Mouse (Mus musculus): ENCODE data around the gene Dusp3. TPM values are rescaled to one million over a fixed set of nuclear protein-coding genes. Genes with fewer than 3 reads are reported as not detected.

Dusp3 gene
- total RNA-seq, 1 experiment: 14.8 TPM

- Histone ChIP-seq H3K4me3 (ENCODE audit: insufficient read depth in 1 of 2, low read depth in 1 of 2, low read length in 2 of 2, poor library complexity in 1 of 2, severe bottlenecking in 1 of 2) (no peak overlapping the region), H3K4me1 (ENCODE audit: control insufficient read depth in 2 of 2, insufficient read depth in 2 of 2, low read length in 2 of 2, poor library complexity in 1 of 2) (no peaks in the 10 kb centered on the region), H3K36me3 (ENCODE audit: control insufficient read depth, insufficient read depth, low read length, poor library complexity, severe bottlenecking) (peaks cover 3% of the 10 kb centered on the region; the same call in 1 of the 2 replicates), H3K27ac (ENCODE audit: insufficient read depth, low read depth, low read length, poor library complexity, severe bottlenecking) (no peak overlapping the region), H3K9ac (ENCODE audit: insufficient read depth, low read depth, low read length, poor library complexity, severe bottlenecking) (no peak overlapping the region), H3K9me3 (ENCODE audit: control insufficient read depth, insufficient read depth, low read depth, low read length) (no peaks in the 10 kb centered on the region)
- TF ChIP-seq ZC3H11A (IDR thresholded peaks at IDR 0.05; ENCODE audit: borderline replicate concordance, low read depth, low read length): no peak
- no peak for TF ChIP-seq CHD2 (IDR thresholded peaks at IDR 0.05; ENCODE audit: low read depth, low read length)
- TF ChIP-seq HCFC1 (IDR thresholded peaks at IDR 0.05; ENCODE audit: borderline replicate concordance, insufficient read depth, low read length): no peak
- no peak for TF ChIP-seq MAFK (IDR thresholded peaks at IDR 0.05; ENCODE audit: insufficient read depth, low read depth, low read length)
- TF ChIP-seq ZNF384 (IDR thresholded peaks at IDR 0.05; ENCODE audit: low read depth, low read length): no peak
- DNase-seq (ENCODE audit: low read depth, low spot score): no peak
- in situ Hi-C loops (cut with MboI; ENCODE audit: low sequenced_read_pairs in 2 of 2, unreplicated experiment in 2 of 2): no loop called here
Observed at GRCm38 (mm10) chr11:102019736-102020135, 32.9 kb upstream of the Dusp3 start.

- no peak overlapping the region for H3K27ac ChIP-seq (ENCODE audit: insufficient read depth, low read depth, low read length, poor library complexity, severe bottlenecking)
- in situ Hi-C loops (cut with MboI; ENCODE audit: low sequenced_read_pairs in 2 of 2, unreplicated experiment in 2 of 2): no loop called here
- peaks cover 7% of the 10 kb centered on the region; the same call in 1 of the 2 replicates for H3K36me3 ChIP-seq (ENCODE audit: control insufficient read depth, insufficient read depth, low read length, poor library complexity, severe bottlenecking)
- H3K4me3 ChIP-seq (ENCODE audit: insufficient read depth in 1 of 2, low read depth in 1 of 2, low read length in 2 of 2, poor library complexity in 1 of 2, severe bottlenecking in 1 of 2): no peak overlapping the region
- TF ChIP-seq CHD2 (IDR thresholded peaks at IDR 0.05; ENCODE audit: low read depth, low read length): no peak
- TF ChIP-seq HCFC1 (IDR thresholded peaks at IDR 0.05; ENCODE audit: borderline replicate concordance, insufficient read depth, low read length): no peak
- no peak for TF ChIP-seq ZC3H11A (IDR thresholded peaks at IDR 0.05; ENCODE audit: borderline replicate concordance, low read depth, low read length)
- TF ChIP-seq ZNF384 (IDR thresholded peaks at IDR 0.05; ENCODE audit: low read depth, low read length): no peak
- TF ChIP-seq MAFK (IDR thresholded peaks at IDR 0.05; ENCODE audit: insufficient read depth, low read depth, low read length): no peak
- H3K4me1 ChIP-seq (ENCODE audit: control insufficient read depth in 2 of 2, insufficient read depth in 2 of 2, low read length in 2 of 2, poor library complexity in 1 of 2): no peaks in the 10 kb centered on the region
- H3K9me3 ChIP-seq (ENCODE audit: control insufficient read depth, insufficient read depth, low read depth, low read length): no peaks in the 10 kb centered on the region
- no peak overlapping the region for H3K9ac ChIP-seq (ENCODE audit: insufficient read depth, low read depth, low read length, poor library complexity, severe bottlenecking)
- no peak for DNase-seq (ENCODE audit: low read depth, low spot score)
Observed at GRCm38 (mm10) chr11:102016136-102016535, 29.3 kb upstream of the Dusp3 start.

GRCm38 (mm10) chr11:102015472-102015871 is 28.7 kb upstream of the Dusp3 start:
- no peaks in the 10 kb centered on the region for H3K9me3 ChIP-seq (ENCODE audit: control insufficient read depth, insufficient read depth, low read depth, low read length)
- no peak for DNase-seq (ENCODE audit: low read depth, low spot score)
- H3K4me3 ChIP-seq (ENCODE audit: insufficient read depth in 1 of 2, low read depth in 1 of 2, low read length in 2 of 2, poor library complexity in 1 of 2, severe bottlenecking in 1 of 2): no peak overlapping the region
- no peak overlapping the region for H3K9ac ChIP-seq (ENCODE audit: insufficient read depth, low read depth, low read length, poor library complexity, severe bottlenecking)
- in situ Hi-C loops (cut with MboI; ENCODE audit: low sequenced_read_pairs in 2 of 2, unreplicated experiment in 2 of 2): no loop called here
- no peak overlapping the region for H3K27ac ChIP-seq (ENCODE audit: insufficient read depth, low read depth, low read length, poor library complexity, severe bottlenecking)
- no peak for TF ChIP-seq CHD2 (IDR thresholded peaks at IDR 0.05; ENCODE audit: low read depth, low read length)
- TF ChIP-seq ZNF384 (IDR thresholded peaks at IDR 0.05; ENCODE audit: low read depth, low read length): no peak
- TF ChIP-seq HCFC1 (IDR thresholded peaks at IDR 0.05; ENCODE audit: borderline replicate concordance, insufficient read depth, low read length): no peak
- no peak for TF ChIP-seq MAFK (IDR thresholded peaks at IDR 0.05; ENCODE audit: insufficient read depth, low read depth, low read length)
- TF ChIP-seq ZC3H11A (IDR thresholded peaks at IDR 0.05; ENCODE audit: borderline replicate concordance, low read depth, low read length): no peak
- peaks cover 7% of the 10 kb centered on the region; the same call in 1 of the 2 replicates for H3K36me3 ChIP-seq (ENCODE audit: control insufficient read depth, insufficient read depth, low read length, poor library complexity, severe bottlenecking)
- H3K4me1 ChIP-seq (ENCODE audit: control insufficient read depth in 2 of 2, insufficient read depth in 2 of 2, low read length in 2 of 2, poor library complexity in 1 of 2): no peaks in the 10 kb centered on the region

GRCm38 (mm10) chr11:102013201-102013600 is 26.4 kb upstream of the Dusp3 start:
- Histone ChIP-seq H3K4me1 (ENCODE audit: control insufficient read depth in 2 of 2, insufficient read depth in 2 of 2, low read length in 2 of 2, poor library complexity in 1 of 2) (no peaks in the 10 kb centered on the region), H3K9ac (ENCODE audit: insufficient read depth, low read depth, low read length, poor library complexity, severe bottlenecking) (no peak overlapping the region), H3K9me3 (ENCODE audit: control insufficient read depth, insufficient read depth, low read depth, low read length) (no peaks in the 10 kb centered on the region), H3K27ac (ENCODE audit: insufficient read depth, low read depth, low read length, poor library complexity, severe bottlenecking) (no peak overlapping the region), H3K36me3 (ENCODE audit: control insufficient read depth, insufficient read depth, low read length, poor library complexity, severe bottlenecking) (peaks cover 10% of the 10 kb centered on the region; the same call in 1 of the 2 replicates), H3K4me3 (ENCODE audit: insufficient read depth in 1 of 2, low read depth in 1 of 2, low read length in 2 of 2, poor library complexity in 1 of 2, severe bottlenecking in 1 of 2) (no peak overlapping the region)
- TF ChIP-seq HCFC1 (IDR thresholded peaks at IDR 0.05; ENCODE audit: borderline replicate concordance, insufficient read depth, low read length): no peak
- in situ Hi-C loops (cut with MboI; ENCODE audit: low sequenced_read_pairs in 2 of 2, unreplicated experiment in 2 of 2): no loop called here
- no peak for DNase-seq (ENCODE audit: low read depth, low spot score)

GRCm38 (mm10) chr11:102011510-102011909 is 24.7 kb upstream of the Dusp3 start:
- TF ChIP-seq HCFC1 (IDR thresholded peaks at IDR 0.05; ENCODE audit: borderline replicate concordance, insufficient read depth, low read length): no peak
- no peak for TF ChIP-seq ZNF384 (IDR thresholded peaks at IDR 0.05; ENCODE audit: low read depth, low read length)
- no peak for TF ChIP-seq CHD2 (IDR thresholded peaks at IDR 0.05; ENCODE audit: low read depth, low read length)
- no peak for TF ChIP-seq MAFK (IDR thresholded peaks at IDR 0.05; ENCODE audit: insufficient read depth, low read depth, low read length)
- TF ChIP-seq ZC3H11A (IDR thresholded peaks at IDR 0.05; ENCODE audit: borderline replicate concordance, low read depth, low read length): no peak
- H3K36me3 ChIP-seq (ENCODE audit: control insufficient read depth, insufficient read depth, low read length, poor library complexity, severe bottlenecking): peaks cover 11% of the 10 kb centered on the region; the same call in 1 of the 2 replicates
- H3K4me3 ChIP-seq (ENCODE audit: insufficient read depth in 1 of 2, low read depth in 1 of 2, low read length in 2 of 2, poor library complexity in 1 of 2, severe bottlenecking in 1 of 2): no peak overlapping the region
- no peaks in the 10 kb centered on the region for H3K4me1 ChIP-seq (ENCODE audit: control insufficient read depth in 2 of 2, insufficient read depth in 2 of 2, low read length in 2 of 2, poor library complexity in 1 of 2)
- H3K27ac ChIP-seq (ENCODE audit: insufficient read depth, low read depth, low read length, poor library complexity, severe bottlenecking): no peak overlapping the region
- in situ Hi-C loops (cut with MboI; ENCODE audit: low sequenced_read_pairs in 2 of 2, unreplicated experiment in 2 of 2): no loop called here
- H3K9ac ChIP-seq (ENCODE audit: insufficient read depth, low read depth, low read length, poor library complexity, severe bottlenecking): no peak overlapping the region
- no peak for DNase-seq (ENCODE audit: low read depth, low spot score)
- H3K9me3 ChIP-seq (ENCODE audit: control insufficient read depth, insufficient read depth, low read depth, low read length): no peaks in the 10 kb centered on the region
